Mouse (Mus musculus) liver, embryonic 13.5 days (tissue): ENCODE data around the gene Scimp. TPM values are rescaled to one million over a fixed set of nuclear protein-coding genes. Genes with fewer than 3 reads are reported as not detected.
A peak's percentile ranks its signal among the peaks of the same experiment; 100 is the strongest.
"Not testable (repeated sequence)": the region's sequence is repeated elsewhere in the genome, so short reads cannot be mapped to it uniquely, and the experiment has no call there.

Source experiments
- ATAC-seq: fragments of 200-750 bp; cut with Nextera tagmentation; 2 replicates; pipeline ENCODE4 v1.8.0; 2017; ENCODE audit warnings: low read depth, mild to moderate bottlenecking, moderate number of reproducible peaks, moderate library complexity
- DNase-seq: peaks from one replicate; pipeline ENCODE4 v3.0.0; 2022
- H3K27ac ChIP-seq: fragments of 300-500 bp; sonication (generic); 2 replicates; pipeline ENCODE4 v1.5.1; 2015; ENCODE audit warnings: moderate library complexity, mild to moderate bottlenecking, inconsistent platforms
- H3K27me3 ChIP-seq: fragments of 300-500 bp; sonication (generic); 2 replicates; pipeline ENCODE4 v1.6.1; 2015; ENCODE audit warnings: mild to moderate bottlenecking, inconsistent platforms
- H3K36me3 ChIP-seq: fragments of 300-500 bp; sonication (generic); 2 replicates; pipeline ENCODE4 v1.6.1; 2015; ENCODE audit warnings: mild to moderate bottlenecking, inconsistent platforms
- H3K4me1 ChIP-seq: fragments of 300-500 bp; sonication (generic); replicated peaks from 2 replicates; pipeline ENCODE4 v1.6.1; 2015; ENCODE audit warnings: inconsistent platforms
- H3K4me2 ChIP-seq: fragments of 300-500 bp; sonication (generic); 2 replicates; pipeline ENCODE4 v1.6.1; 2015; ENCODE audit warnings: inconsistent platforms, mild to moderate bottlenecking, moderate library complexity
- H3K4me3 ChIP-seq: fragments of 300-500 bp; sonication (generic); replicated peaks from 2 replicates; pipeline ENCODE4 v1.5.1; 2015; ENCODE audit warnings: mild to moderate bottlenecking, inconsistent platforms
- H3K9ac ChIP-seq: fragments of 300-500 bp; sonication (generic); 2 replicates; pipeline ENCODE4 v1.6.1; 2015; ENCODE audit warnings: mild to moderate bottlenecking, inconsistent platforms
- H3K9me3 ChIP-seq: fragments of 300-500 bp; sonication (generic); replicated peaks from 2 replicates; pipeline ENCODE4 v1.6.1; 2016; ENCODE audit warnings: inconsistent platforms
- WGBS: fragments of 180-500 bp; shearing (Covaris S2); methylation state at CpG from one replicate; pipeline ENCODE4 v1.1.7; 2015; ENCODE audit not compliant: insufficient replicate concordance; 5-methylcytosine and 5-hydroxymethylcytosine counted together
- polyA plus RNA-seq: library from polyadenylated mRNA; unstranded; fragments of >200 nt; fragmentation: Nextera tagmentation; extraction: Ambion mirVana; gene quantifications from 2 replicates; pipeline ENCODE4 v1.2.1, GENCODE M21; 2015

The Scimp gene
- polyA plus RNA-seq, 1 experiment from 2014 or later = 0.18 TPM

GRCm38 (mm10) chr11:70790874-70791551 is 21.4 kb downstream of the Scimp start:
- no peaks in the 10 kb centered on the region for H3K9me3 ChIP-seq
- no peak for DNase-seq
- H3K36me3 ChIP-seq = no peaks in the 10 kb centered on the region
- ATAC-seq = no peak
- H3K4me1 ChIP-seq = no peaks in the 10 kb centered on the region
- H3K27me3 ChIP-seq = no peaks in the 10 kb centered on the region
- WGBS = 42% methylated on average over 7 of the region's 7 CpGs
- H3K4me3 ChIP-seq = no peak overlapping the region
- H3K4me2 ChIP-seq = no peak overlapping the region
- H3K27ac ChIP-seq = no peak overlapping the region
- H3K9ac ChIP-seq = no peak overlapping the region

- no peaks in the 10 kb centered on the region for H3K4me1 ChIP-seq
- H3K4me2 ChIP-seq = no peak overlapping the region
- 77% methylated on average over 2 of the region's 2 CpGs for WGBS
- no peaks in the 10 kb centered on the region for H3K27me3 ChIP-seq
- no peak overlapping the region for H3K4me3 ChIP-seq
- DNase-seq (no peak), ATAC-seq (no peak)
- H3K36me3 ChIP-seq = no peaks in the 10 kb centered on the region
- no peak overlapping the region for H3K9ac ChIP-seq
- no peak overlapping the region for H3K27ac ChIP-seq
- H3K9me3 ChIP-seq = no peaks in the 10 kb centered on the region
These were observed 22.0 kb downstream of the Scimp start for GRCm38 (mm10) chr11:70790426-70790825.

GRCm38 (mm10) chr11:70788972-70789655 is 23.3 kb downstream of the Scimp start:
- Histone ChIP-seq H3K9ac (no peak overlapping the region), H3K27me3 (no peaks in the 10 kb centered on the region), H3K27ac (no peak overlapping the region), H3K4me3 (no peak overlapping the region), H3K4me2 (no peak overlapping the region), H3K9me3 (no peaks in the 10 kb centered on the region), H3K36me3 (no peaks in the 10 kb centered on the region), H3K4me1 (no peaks in the 10 kb centered on the region)
- 64% methylated on average over 10 of the region's 10 CpGs for WGBS
- DNase-seq (no peak), ATAC-seq (no peak)

- DNase-seq (no peak), ATAC-seq (no peak)
- H3K4me1 ChIP-seq = no peaks in the 10 kb centered on the region
- H3K9me3 ChIP-seq = no peaks in the 10 kb centered on the region
- no peaks in the 10 kb centered on the region for H3K27me3 ChIP-seq
- no peak overlapping the region for H3K4me3 ChIP-seq
- H3K4me2 ChIP-seq = no peak overlapping the region
- H3K27ac ChIP-seq = no peak overlapping the region
- no peaks in the 10 kb centered on the region for H3K36me3 ChIP-seq
- WGBS = 37% methylated on average over 11 of the region's 11 CpGs
- no peak overlapping the region for H3K9ac ChIP-seq
These were observed 25.3 kb downstream of the Scimp start for GRCm38 (mm10) chr11:70787052-70787451.

- DNase-seq (no peak), ATAC-seq (no peak)
- H3K9ac ChIP-seq = no peak overlapping the region
- H3K27me3 ChIP-seq = no peaks in the 10 kb centered on the region
- H3K9me3 ChIP-seq = no peaks in the 10 kb centered on the region
- H3K4me3 ChIP-seq = no peak overlapping the region
- H3K4me2 ChIP-seq = no peak overlapping the region
- WGBS = 42% methylated on average over 2 of the region's 2 CpGs
- no peaks in the 10 kb centered on the region for H3K36me3 ChIP-seq
- H3K27ac ChIP-seq = no peak overlapping the region
- no peaks in the 10 kb centered on the region for H3K4me1 ChIP-seq
These were observed 26.5 kb downstream of the Scimp start for GRCm38 (mm10) chr11:70785908-70786307.

GRCm38 (mm10) chr11:70778058-70778457 is 34.3 kb downstream of the Scimp start:
- not testable (repeated sequence) for H3K4me2 ChIP-seq, H3K9ac ChIP-seq, ATAC-seq, H3K27me3 ChIP-seq, H3K27ac ChIP-seq, DNase-seq, H3K36me3 ChIP-seq, H3K4me1 ChIP-seq, H3K4me3 ChIP-seq, H3K9me3 ChIP-seq
- 15% methylated on average over 6 of the region's 6 CpGs for WGBS

- WGBS = 54% methylated on average over 6 of the region's 6 CpGs
- DNase-seq = no peak
- Histone ChIP-seq H3K4me3 (no peak overlapping the region), H3K9ac (no peak overlapping the region), H3K27me3 (no peaks in the 10 kb centered on the region), H3K4me2 (no peak overlapping the region), H3K27ac (no peak overlapping the region), H3K4me1 (peaks cover 4% of the 10 kb centered on the region), H3K9me3 (no peaks in the 10 kb centered on the region), H3K36me3 (no peaks in the 10 kb centered on the region)
- ATAC-seq = no peak
These were observed 34.8 kb downstream of the Scimp start for GRCm38 (mm10) chr11:70777634-70778033.

GRCm38 (mm10) chr11:70776830-70777571 is 35.4 kb downstream of the Scimp start:
- Histone ChIP-seq H3K4me3 (no peak overlapping the region), H3K9me3 (no peaks in the 10 kb centered on the region), H3K27me3 (no peaks in the 10 kb centered on the region), H3K4me2 (no peak overlapping the region), H3K4me1 (peaks cover 4% of the 10 kb centered on the region), H3K27ac (no peak overlapping the region), H3K9ac (no peak overlapping the region), H3K36me3 (peaks cover 5% of the 10 kb centered on the region)
- ATAC-seq (peak; percentile 77), DNase-seq (peak; percentile 49)
- 26% methylated on average over 17 of the region's 17 CpGs for WGBS

- Histone ChIP-seq H3K36me3 (peaks cover 22% of the 10 kb centered on the region), H3K27me3 (no peaks in the 10 kb centered on the region), H3K27ac (no peak overlapping the region), H3K9ac (no peak overlapping the region), H3K4me2 (no peak overlapping the region), H3K4me1 (peaks cover 7% of the 10 kb centered on the region), H3K9me3 (no peaks in the 10 kb centered on the region), H3K4me3 (no peak overlapping the region)
- ATAC-seq (no peak), DNase-seq (no peak)
- WGBS = 63% methylated on average over 3 of the region's 3 CpGs
These were observed 41.6 kb downstream of the Scimp start for GRCm38 (mm10) chr11:70770804-70771203.

- Histone ChIP-seq H3K9me3 (no peaks in the 10 kb centered on the region), H3K4me3 (no peak overlapping the region), H3K9ac (no peak overlapping the region), H3K4me2 (no peak overlapping the region), H3K27me3 (no peaks in the 10 kb centered on the region), H3K4me1 (peaks cover 28% of the 10 kb centered on the region), H3K27ac (no peak overlapping the region), H3K36me3 (peaks cover 6% of the 10 kb centered on the region; the same call in 1 of the 2 replicates)
- DNase-seq (no peak), ATAC-seq (no peak)
- 55% methylated on average over 16 of the region's 16 CpGs for WGBS
These were observed 46.5 kb downstream of the Scimp start for GRCm38 (mm10) chr11:70765776-70766445.
